Mouse (Mus musculus) frontal cortex, postnatal 25 days (tissue): ENCODE results near the gene Macc1.
"Not testable (repeated sequence)": the region's sequence is repeated elsewhere in the genome, so short reads cannot be mapped to it uniquely, and the experiment has no call there.

Experiments used
- DNase-seq, 2 experiments: peaks; one replicate each; pipeline ENCODE4 v3.0.0; 2022; ENCODE audit warnings: low spot score in 2 of 2

Gene Macc1

DNA sequence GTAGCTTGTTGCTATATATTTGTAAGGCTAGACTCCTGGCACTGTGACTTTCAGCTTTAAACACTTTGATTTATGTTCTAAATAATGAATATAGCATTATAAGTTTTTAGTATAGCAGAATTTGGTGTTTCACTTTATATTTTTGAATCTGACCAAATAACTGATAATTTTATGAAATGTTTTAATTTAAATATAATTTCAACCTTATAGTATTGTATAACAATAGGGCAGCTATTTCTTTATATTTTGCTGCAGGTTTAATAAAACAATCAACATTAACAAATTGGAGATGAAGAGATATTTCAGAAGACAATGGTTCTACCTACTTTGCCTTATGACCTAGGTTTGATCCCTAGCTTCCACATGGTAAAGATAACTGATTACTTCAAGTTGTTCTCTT is at the start of gene Macc1:
Macc1 (plus strand) TSS at position 301 of the 400 bp plus-strand sequence.
- no peak for DNase-seq

DNA sequence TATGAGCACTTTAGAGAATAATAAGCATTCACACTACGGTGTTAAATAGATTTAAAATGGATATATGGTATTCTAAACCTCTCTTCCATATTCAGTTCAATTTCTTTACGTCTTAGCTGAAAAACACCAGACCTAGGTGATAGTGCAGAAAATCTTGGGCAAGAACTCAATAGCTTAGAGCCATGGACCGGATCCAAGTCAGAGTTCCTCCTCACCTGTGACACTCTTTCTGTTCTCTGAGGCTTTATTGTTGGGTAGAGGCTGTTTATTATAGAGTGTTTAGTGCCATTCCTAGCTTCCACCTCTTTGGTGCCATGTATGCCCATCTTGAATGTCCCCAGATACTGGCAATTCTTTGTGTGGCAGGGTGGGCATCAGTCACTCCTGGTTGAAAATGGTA is 49.6 kb upstream of the Macc1 start:
- DNase-seq = no peak

DNA sequence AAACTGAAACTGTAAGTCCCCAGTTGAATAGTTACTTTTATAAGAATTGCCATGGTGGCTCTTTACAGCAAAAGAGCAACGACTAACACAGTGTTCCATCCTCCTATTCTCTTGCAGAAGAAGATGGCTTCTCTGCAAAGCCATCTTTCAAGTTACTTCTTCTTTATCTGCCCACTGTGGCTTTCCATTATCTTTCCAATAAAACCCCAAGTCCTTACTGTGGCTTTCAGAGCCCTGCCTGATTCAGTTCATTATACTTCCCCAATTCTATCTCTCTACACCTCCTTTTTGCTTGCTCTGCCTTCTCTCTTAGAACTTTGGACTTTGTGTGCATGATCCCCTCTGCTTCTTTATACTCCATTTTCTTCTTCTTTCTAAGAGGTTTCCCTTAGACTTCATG is 45.3 kb upstream of the Macc1 start:
- DNase-seq = no peak

DNA sequence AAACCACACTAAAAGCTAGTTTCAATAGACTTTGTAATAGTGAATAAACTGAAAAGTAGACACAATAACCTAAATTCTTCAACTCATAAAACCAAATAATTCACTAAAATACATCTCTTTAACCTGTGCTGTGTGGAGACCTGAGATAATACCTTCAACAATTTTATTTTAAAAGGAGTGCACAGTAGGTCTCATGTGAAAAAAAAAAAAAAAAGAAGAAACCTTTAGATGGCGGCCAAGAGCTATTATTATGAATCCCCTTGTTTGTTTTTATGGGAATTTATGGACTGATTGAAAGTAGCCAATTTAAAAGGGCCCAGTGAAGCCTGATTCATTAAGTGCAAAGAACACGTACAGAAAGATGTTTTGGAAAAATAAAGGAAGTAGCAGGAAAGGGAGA is 44.0 kb upstream of the Macc1 start:
- no peak for DNase-seq

DNA sequence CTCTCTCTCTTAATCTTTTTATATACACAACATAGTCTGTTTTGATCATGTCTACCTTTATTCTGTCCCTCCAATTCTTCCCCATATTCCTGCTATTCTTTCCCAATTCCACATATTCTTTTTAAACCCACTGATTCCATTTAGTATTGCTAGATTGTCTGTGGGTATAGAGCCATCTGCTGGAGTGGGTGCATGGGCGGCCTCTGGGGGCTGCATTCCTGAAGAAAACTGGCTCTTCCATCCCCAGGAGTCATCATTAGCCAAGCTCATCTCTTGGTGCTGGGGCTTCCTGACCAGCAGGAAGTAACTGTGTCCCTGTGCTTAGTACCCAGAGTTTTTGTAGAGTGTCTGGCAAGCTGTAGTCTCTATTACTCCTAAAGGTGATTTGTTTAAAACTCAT is 42.1 kb upstream of the Macc1 start:
- DNase-seq = no peak

DNA sequence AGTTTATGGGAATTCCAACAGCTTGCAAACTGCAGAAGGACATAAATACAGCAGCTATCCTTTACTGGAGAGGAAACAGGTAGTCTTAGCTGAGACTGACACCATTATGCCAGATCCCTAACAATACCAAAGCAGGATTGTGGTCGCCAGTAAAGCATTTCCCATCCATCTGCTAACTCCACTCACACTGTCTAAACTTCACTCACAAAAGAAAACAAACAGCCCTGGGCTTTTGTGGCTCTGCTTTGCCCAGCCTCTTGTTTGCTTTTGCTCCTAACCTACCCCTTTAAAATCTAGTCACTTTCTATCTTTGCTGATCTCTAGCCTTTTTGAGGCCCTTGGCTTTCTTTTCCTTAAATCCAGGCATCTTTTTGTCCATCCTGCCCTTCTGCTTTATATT is 40.5 kb upstream of the Macc1 start:
- DNase-seq = no peak

DNA sequence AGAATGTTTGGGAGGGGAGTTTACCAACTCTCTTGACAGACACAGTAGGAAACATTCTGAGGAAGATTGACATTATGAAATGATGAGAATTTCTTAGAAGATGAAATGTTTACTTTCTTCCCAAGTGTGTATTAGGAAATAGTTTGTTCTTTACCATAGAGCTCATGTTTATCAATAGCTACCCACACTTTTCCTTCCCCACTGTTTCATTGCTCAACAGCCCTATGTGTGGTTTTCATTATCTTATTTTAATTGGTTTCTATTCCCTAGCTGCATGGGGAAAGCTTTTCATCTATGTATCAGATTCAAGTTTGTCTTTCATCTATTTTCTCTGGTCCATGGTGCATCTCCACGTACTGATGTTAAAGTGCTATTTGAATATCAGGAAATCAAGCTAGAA is 37.8 kb upstream of the Macc1 start:
- no peak for DNase-seq

DNA sequence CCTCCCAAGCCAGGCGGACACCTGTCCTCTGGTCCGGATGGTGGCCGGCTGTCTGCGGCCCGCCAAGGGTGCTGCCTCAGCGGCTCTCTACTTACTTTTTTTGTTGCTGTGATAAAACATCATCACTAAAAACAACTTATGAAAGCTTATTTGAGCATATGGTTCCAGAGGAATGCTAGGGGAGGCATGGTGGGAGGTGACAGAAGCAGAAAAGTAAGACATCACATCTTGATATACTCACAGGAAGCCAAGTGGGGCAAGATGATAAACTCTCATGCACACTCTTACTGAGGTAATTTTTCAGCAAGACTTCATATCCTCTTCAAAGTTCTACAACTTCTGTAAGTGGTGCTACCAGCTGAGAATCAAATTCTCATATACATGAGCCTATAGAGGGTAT is 22.5 kb upstream of the Macc1 start:
- no peak for DNase-seq

DNA sequence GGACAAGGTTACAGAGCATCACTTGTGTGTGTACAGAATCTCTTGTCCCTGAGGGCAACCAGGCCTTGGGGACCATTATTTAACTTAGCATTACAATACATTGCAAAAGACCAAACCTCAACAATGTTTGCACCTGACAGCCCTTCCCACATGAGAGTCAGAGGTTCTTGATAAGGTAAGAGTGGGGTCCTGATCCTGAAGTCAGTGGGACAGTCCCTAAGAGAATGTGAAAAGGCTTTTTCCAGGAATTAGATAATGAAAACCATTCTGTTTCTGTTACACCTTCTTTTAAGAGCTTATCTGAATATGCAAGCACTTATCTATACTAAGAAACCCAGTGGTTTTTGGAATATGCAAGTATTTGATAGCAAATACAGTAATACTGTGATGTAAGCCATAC is 10.5 kb upstream of the Macc1 start:
- no peak for DNase-seq

DNA sequence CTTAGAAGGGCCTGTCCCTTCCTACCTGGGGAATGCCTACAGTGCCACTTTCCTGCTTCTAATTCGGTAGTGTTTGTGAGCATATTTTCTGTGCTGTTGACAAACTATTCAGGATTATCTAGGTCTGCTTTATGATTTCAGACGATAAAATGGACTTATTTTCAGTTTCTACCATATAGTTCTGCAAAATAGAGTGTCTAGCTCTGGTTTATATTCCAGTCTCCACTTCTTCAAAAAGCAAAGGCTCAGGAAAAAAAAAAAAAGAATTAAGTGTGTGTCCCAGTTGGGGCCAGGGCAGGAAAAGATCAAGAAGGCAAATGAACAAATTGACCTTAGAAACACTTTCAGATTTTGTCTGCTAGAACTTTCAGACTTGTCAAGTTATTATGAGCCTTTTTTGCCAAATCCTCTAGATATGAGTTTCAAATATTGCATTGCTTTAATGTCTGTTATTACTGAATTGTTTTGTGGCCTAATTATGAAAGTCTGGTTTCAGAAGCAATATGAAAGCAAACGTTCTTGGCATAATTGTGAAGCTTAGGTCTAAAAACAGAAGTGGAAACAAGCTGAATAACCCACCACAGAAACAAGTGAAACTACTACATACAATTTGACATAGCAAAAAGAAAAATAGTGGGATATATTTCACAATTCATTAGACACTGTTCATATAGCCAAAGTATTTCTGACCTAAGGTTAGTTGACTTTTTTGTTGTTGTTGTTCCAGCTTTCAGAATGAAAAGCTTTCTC is 881 bp upstream of the Macc1 start:
- DNase-seq = no peak

DNA sequence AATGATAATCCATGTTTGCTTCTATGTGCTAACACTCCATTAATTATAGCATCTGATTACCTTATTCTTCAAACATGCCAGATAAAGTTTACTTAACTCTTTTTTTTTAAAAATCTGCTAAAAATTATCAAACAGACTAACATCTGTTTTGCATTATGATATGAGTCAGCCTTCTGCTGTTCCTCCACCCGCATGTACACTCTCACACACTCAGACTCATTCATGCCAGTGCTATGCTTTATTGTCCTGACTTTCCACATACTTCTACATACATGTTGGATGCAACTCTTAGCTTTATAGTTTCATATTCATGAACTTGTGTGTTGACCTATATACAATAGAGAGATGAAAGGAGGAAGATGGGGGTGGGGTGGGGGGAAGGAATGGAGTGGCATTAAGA is 4.7 kb downstream of the Macc1 start:
- DNase-seq = no peak

DNA sequence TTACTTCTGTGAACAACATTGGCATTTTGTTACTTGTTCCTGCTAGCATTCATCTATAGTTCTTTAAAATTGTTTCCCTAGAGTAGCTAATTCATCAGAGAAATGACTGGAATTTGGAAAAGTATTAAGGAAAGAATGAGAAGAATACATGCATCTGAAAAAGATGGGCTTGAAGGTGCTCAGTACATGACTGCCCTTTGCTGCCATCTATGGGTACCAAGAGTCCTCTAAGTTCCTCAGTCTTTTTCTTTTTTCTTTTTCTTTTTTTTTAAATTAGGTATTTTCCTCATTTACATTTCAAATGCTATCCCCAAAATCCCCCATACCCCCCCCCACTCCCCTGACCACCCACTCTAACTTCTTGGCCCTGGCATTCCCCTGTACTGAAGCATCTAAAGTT is 11.3 kb downstream of the Macc1 start:
- DNase-seq = no peak

DNA sequence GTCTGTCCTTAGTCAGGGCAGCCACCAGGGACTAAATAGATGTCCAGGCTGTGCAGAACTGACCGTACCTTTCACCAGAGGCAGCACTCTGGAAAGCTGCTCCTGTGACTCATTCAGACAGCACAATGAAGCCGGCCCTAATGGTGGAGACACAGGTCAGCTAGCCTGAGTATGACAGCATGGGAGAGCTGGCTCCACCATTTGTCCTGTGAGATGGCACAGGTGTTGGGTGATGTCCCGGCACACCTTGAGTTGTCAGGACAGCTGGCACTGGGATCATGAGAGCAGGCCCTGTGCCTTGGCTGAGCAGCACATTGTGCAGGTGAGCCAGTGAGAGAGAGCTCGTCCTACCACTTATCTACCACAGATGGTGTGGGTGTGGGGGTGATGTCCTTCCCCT is 16.6 kb downstream of the Macc1 start:
- no peak for DNase-seq

DNA sequence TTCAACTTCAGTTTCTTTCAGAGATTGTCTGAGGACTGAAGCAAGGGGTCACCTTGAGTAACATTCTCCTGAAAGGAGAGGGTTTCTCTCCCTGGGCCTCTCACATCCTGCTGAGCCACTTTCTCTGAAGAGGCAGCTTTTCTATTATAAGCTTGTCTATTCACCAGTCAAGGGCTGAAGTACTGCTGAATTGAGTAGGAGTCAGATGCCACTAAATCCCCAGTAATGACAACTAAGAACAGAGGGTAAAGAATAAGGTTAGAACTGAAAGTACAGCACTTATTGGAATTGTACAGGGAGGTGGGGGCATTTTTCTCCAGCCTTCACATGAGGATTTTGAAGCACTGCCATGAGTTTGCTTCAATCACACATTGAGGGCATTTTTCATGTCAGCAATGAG is 19.3 kb downstream of the Macc1 start:
- DNase-seq = no peak

DNA sequence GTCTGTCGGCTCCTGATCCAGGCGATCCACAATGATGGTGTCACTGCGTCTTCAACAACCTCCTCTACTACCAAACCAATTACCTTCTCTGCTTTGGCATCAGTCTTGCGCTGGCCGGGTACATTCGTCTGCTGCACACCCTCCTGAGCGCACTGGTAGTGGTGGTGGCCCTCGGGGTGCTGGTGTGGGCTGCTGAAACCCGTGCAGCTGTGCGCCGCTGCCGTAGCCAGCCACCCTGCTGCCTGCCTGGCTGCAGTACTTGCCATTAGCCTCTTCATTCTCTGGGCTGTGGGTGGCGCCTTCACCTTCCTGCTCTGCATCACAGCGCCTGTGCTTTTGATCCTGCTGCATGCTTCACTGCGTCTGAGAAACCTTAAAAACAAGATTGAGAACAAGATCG is 38.5 kb downstream of the Macc1 start:
- DNase-seq = not testable (repeated sequence)

DNA sequence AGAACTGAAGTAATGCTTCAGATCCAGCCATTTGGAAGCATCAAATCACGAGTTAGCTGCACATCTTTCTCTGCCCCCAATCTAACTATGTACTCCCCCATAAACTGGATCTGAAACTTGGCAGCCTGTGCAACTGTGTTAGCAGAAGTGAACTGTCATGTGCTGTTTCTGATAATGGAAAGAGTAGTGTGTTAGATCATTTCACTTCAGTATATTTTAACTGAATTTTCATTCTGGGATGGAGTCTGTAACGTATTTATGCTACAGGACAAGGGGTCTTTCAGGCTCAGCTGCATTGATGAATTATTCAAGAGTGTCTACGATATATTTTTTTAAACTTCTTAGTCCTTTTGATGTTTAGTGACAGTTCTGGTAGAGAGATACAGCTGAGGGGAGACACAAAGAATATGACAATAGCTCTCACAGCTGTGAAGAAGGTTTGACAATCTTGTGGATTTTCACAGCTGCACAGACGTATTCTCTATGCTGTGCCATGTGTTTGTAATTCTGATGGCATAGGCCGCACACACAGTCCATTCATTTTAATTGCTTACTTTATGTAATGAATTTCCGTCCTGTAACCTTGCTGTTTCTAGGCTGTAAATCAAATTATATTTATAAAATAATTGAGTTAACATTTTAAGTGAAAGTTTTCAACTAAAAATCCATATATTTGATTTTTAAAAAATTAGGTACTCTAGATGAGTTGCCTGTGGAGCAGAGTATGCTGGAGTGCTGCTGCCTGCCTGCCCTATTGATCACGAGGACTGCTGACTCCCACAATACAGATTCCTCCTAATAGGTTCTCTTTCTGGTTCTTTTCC is 43.6 kb downstream of the Macc1 start:
- DNase-seq = peak in 1 of 2 experiments; percentile 7

DNA sequence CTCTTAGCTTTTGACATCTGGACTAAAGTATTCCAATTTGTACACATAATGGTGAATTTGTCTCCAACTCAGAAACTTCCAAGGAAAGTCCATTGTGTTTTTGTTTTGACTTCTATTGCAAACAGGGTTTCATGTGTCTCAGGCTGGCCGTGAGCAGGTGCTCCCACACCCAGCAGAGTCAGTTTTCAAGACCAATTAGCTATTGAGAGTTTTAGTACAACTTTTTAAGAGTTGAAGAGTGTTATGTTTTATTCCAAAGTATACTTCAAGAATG is 44.1 kb downstream of the Macc1 start:
- no peak for DNase-seq

DNA sequence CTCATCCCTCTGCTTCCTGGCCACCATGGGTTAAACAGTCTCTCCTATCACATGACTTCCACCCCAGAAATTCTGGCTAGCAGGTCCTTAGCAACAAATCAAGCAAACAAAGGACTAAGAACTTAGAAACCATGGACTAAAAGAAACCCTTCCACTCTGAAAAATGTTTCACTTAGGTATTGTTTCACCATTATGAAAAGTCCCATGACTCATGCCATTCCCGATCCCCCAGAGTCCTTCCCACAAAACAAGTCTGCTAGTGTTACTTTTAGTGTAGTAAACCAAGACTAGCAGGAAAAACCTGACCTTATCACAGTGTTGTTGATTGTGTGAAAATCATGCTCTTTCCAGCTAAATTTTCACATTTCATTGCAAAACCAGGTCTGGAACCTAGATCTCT is 51.0 kb downstream of the Macc1 start:
- no peak for DNase-seq

DNA sequence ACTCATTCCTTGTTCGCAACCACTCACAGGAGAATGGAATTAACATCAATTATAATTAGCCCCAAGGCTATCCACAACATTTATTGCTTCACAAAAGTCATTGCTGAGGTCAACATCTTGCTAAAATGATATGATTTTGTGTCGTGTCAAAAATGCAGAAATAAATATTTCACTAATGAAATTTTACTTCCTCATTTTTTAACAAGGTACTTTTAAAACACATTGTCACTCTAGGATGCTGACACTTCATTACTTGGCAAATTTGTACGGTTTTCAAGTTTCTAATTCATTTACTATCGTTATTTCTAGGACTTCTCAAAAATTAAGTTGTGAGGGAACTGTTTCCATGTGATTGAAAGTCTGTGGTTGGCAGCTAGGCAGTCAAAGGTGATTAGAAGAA is 55.8 kb downstream of the Macc1 start:
- no peak for DNase-seq

DNA sequence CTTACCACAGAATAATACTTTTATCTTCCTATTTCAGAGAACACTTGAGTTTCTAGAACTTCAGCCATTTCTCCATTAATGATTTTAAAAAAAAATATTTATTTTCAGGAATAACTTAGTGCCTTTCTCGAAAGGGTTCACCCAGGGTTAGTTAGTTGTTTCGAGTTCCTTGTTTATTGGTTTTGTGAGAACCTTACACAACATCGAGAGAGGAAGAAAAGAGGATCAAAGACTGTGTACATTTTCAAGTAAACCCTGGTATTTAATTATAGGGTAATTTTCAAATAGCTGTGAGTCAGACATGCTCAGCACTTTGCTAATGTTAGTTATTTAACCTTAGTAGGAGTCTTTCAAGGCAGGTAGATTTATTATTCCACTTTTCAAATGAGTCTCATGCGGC is 58.3 kb downstream of the Macc1 start:
- DNase-seq = no peak

DNA sequence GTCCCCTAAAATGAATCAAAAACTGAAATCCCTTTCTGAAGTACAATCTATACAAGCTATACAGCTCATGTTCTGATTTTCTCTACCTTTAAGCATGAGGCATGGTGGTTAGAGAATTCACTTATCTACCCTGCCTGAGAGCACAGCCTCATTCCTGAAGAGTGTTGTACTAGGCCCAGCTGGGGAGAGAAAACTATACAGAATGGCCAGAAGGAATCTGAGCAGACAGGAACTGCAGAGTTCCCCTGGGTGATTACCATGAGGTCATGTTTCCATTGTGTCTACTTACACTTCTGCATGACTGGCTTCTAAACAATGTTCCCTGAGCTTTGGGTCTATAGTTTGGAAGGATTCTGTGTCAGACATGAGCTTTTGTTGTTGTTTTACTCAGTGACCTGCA is 62.8 kb downstream of the Macc1 start:
- DNase-seq = no peak

DNA sequence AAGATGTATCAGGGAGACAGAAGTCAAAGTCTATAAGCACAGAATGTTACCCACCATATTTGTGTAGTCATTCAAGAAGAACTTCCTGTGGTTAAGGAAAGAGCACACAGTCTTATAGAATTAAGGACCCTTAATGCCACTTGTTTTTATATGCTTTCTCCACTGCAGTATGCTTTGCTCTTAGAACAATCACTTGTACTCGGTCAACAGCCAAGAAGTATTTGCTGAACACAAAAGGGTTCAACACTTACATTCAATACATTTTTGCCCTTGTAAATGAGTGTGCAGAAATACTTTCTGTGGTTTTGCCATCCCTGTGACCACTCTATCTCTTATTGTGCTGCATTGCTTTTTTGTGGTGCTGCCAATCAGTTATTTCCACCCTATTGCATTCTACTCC is 67.8 kb downstream of the Macc1 start:
- DNase-seq = no peak

DNA sequence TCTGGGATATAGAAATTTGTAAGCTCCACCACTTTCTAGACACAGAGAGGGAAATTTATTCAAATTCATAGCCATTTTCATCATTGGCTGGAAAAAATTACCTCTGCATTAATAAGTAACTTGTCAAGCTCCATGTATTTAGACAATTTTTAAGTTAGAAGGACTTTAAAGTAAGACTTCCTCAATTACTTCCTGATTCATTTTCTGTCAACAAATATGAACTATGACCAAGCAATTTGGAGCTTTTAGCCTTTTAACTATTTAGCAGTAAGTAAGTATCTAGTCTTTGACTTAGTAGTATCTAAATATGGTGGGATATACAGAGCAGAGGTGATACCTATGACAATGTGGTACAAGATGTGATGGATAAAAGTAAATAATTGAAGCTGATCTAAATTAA is 72.2 kb downstream of the Macc1 start:
- DNase-seq = no peak

DNA sequence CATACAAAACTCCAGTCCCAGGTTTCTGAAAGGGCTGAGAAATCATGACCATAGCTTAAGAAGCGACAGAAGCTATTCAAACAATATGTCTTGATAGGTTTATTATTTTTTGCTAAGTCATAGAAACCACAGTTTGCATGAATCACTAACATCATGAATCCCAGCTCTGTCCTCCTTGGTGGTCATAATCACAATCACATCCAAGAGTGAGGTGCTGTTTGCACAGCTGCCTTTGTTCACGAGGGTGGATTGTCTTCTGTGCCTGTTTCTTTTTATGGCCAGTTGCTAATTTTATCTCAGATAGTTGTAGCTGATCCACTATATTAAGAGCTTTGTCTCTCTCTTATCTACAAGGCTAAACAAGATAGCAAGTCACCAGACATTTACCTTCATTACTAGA is 72.6 kb downstream of the Macc1 start:
- DNase-seq = no peak
